Mouse (Mus musculus) lung, postnatal 0 days (tissue): ENCODE measurements at regions not wholly inside any gene's neighbourhood (a gene's known extent, or its start where the extent isn't known, plus 50 kb on each side); places are given as distances from the start of the nearest gene placed in this dataset.

ENCODE experiments used
- CTCF ChIP-seq: IDR thresholded peaks from 2 replicates; pipeline ENCODE4 v1.5.1; 2016; ENCODE audit warnings: antibody characterized with exemption, mild to moderate bottlenecking
- EP300 ChIP-seq: IDR thresholded peaks from 2 replicates; pipeline ENCODE4 v1.6.1; 2016; ENCODE audit warnings: antibody characterized with exemption, mild to moderate bottlenecking, control low read depth

GRCm38 (mm10) chr13:43961987-43962386, 177.4 kb downstream of the Cd83 start:
- TF ChIP-seq EP300 (no peak), CTCF (no peak)
